Mouse (Mus musculus): Measurements from ENCODE around the gene Cd40. TPM values are rescaled to one million over a fixed set of nuclear protein-coding genes. Genes with fewer than 3 reads are reported as not detected.

Cd40 gene
- total RNA-seq (2023) = 166 to 186 TPM (median 173 TPM) in 4 replicates

DNA sequence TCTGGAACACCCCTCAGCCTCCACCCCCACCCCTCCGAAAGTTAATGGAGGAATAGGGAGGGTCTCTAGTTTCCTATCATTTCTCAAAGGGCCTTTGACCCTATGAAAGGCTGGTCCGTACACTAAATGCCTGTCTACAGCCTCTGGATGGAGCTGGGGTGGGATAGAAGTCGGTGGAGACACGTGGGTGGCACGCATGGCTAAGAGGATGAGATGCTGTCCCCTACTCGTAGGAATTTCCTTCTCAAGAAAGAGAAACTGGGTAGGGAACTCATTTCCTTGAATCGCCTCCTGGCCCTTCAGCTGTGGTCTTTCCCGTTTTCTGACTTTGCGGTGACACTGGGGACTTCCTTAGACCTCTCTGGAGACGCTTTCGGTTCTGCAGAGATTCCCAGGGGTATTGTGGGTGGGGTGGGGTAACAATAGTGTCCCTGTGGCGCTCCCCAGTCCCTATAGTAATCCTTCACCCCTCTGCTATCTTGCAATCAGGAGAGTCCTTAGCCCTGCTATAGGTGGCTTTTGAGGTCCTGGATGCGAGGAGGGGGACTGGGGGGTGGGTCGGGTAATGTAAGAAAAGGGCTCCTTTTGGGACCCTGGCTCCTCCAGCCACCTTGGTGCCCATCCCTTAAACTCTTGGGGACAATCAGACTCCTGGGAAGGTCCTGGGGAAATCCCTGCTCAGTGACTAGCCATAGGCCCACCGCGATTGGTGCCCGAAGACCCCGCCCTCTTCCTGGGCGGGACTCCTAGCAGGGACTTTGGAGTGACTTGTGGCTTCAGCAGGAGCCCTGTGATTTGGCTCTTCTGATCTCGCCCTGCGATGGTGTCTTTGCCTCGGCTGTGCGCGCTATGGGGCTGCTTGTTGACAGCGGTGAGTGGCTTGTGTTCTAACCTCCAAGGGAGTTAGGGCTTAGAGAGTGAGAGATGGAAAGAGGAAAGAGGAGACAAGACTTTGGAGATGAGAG is at the start of gene Cd40:
Gene Cd40 (plus strand): TSS at position 740 of the 965 bp plus-strand sequence.

DNA sequence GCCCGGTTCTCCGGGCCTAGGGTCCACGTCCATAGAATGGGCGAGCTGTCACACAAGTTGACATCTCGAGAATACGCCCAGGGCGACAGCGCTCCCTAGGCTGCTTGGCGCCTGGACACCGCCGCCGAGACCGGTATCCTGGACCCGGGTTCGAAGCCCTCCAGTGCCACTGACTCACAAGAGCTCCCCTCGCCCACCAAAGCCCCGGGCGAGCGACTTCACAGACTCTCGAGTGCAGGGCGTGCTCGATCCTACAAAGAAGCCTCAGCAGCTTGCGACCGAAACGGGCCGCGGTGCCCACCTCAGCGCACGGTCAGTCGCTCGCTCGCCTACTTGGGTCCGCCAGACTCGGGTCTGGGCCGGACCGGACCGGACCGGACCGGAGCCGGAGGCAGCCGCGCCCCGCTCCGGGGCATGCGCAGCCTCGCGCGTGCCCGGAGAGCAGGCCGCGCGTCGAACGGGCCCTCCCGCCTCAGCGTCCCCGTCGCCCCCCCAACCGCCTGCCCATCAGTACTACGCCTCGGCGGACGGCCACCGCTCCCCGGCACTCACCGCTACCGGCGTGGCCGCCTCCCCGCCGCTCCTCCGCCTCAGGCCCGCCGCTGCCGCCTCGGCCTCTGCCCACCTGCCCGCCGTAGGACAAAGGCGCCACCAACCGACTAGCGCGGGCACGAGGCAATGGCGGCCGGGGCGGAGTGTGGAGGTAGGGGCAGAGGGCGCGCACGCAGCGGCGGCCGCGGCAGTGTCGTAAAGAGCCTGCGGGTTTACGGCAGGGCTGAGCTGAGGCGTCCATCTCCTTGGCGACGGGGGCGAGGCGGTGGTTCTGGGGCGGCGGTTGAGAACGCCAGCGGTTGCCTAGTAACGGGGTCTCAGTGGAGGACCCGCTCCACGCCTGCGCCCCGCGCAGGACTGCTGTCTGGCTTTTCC is 21.0 kb upstream of the Cd40 start, which contains the start of gene Ncoa5:
Gene Ncoa5 (minus strand): TSS at position 737 of the 927 bp plus-strand sequence.

DNA sequence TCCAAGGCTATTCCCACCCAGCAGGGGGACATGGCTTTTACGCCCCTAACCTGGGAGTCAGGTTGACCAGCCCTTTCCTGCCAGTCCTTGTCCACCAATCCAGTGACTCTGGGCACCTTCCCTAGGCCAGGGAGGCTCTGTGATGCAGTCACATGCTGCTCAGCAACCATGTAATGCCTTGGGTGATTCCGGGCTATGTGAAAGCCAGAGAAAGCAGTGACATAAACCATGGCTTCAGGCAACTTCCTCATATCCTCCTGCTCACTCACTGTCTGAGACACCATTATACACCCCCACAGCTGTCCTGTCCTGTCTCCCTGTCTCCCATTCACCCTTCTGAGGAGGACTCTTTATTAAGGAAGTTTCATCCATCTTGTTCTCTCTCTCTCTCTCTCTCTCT is 35.2 kb downstream of the Cd40 start, which contains the start of gene 1700025C18Rik:
Gene 1700025C18Rik (minus strand): TSS at position 101 of the 400 bp plus-strand sequence.

Other genes with a start within 250 kb of the Cd40 start
- gene Zswim1, start 232.9 kb upstream of the Cd40 start, total RNA-seq (2023) = 8.4 to 9.0 TPM (median 8.5 TPM) in 4 replicates
- 1.2 to 2.3 TPM (median 1.2 TPM) in 3 of 4 replicates, not detected in the other for gene Spata25, start 227.1 kb upstream of the Cd40 start, total RNA-seq (2023)
- gene Ctsa, start 222.8 kb upstream of the Cd40 start, total RNA-seq (2023) = 189 to 200 TPM (median 195 TPM) in 4 replicates
- gene Neurl2, start 222.2 kb upstream of the Cd40 start, total RNA-seq (2023) = 3.8 to 5.6 TPM (median 4.9 TPM) in 4 replicates
- 7.6 to 11.4 TPM (median 9.0 TPM) in 4 replicates for gene Pltp, start 197.9 kb upstream of the Cd40 start, total RNA-seq (2023)
- 93.6 to 100 TPM (median 96.6 TPM) in 4 replicates for gene Pcif1, start 176.3 kb upstream of the Cd40 start, total RNA-seq (2023)
- 55.9 to 61.8 TPM (median 58.0 TPM) in 4 replicates for gene Zfp335, start 143.9 kb upstream of the Cd40 start, total RNA-seq (2023)
- 0.50 to 1.3 TPM (median 1.0 TPM) in 4 replicates for gene Mmp9, start 114.8 kb upstream of the Cd40 start, total RNA-seq (2023)
- gene Slc12a5, start 94.8 kb upstream of the Cd40 start, total RNA-seq (2023) = 1.4 to 1.7 TPM (median 1.6 TPM) in 4 replicates
- gene Ncoa5, start 20.8 kb upstream of the Cd40 start, total RNA-seq (2023) = 40.2 to 45.3 TPM (median 43.2 TPM) in 4 replicates
- not detected in 4 replicates for gene 1700025C18Rik, start 35.1 kb downstream of the Cd40 start, total RNA-seq (2023)
- not detected in 4 replicates for gene Cdh22, start 179.2 kb downstream of the Cd40 start, total RNA-seq (2023)
- 58.2 to 69.5 TPM (median 66.8 TPM) in 4 replicates for gene Slc35c2, start 232.2 kb downstream of the Cd40 start, total RNA-seq (2023)

All from B cell, adult 62 days (primary cell).